Mouse (Mus musculus): Measurements from ENCODE around the gene Etl4.
A peak's percentile ranks its signal among the peaks of the same experiment; 100 is the strongest.

Etl4 gene

GRCm38 (mm10) chr2:20761320-20761719, 851.7 kb downstream of the Etl4 start:
- no peak for DNase-seq (ENCODE audit: low spot score in 2 of 2)

GRCm38 (mm10) chr2:20761751-20762150, 852.2 kb downstream of the Etl4 start:
- DNase-seq (ENCODE audit: low spot score in 2 of 2) = no peak

- no peak for DNase-seq (ENCODE audit: low spot score in 2 of 2)
Observed at GRCm38 (mm10) chr2:20763511-20764212, 854.1 kb downstream of the Etl4 start.

GRCm38 (mm10) chr2:20764566-20765090, 855.0 kb downstream of the Etl4 start:
- DNase-seq (ENCODE audit: low spot score in 2 of 2) = no peak

- no peak for DNase-seq (ENCODE audit: low spot score in 2 of 2)
Observed at GRCm38 (mm10) chr2:20768681-20769080, 859.1 kb downstream of the Etl4 start.

GRCm38 (mm10) chr2:20770171-20770570, 860.6 kb downstream of the Etl4 start:
- no peak for DNase-seq (ENCODE audit: low spot score in 2 of 2)

GRCm38 (mm10) chr2:20774462-20774861, 864.9 kb downstream of the Etl4 start:
- no peak for DNase-seq (ENCODE audit: low spot score in 2 of 2)

GRCm38 (mm10) chr2:20776171-20776704, 866.7 kb downstream of the Etl4 start:
- no peak for DNase-seq (ENCODE audit: low spot score in 2 of 2)

- DNase-seq (ENCODE audit: low spot score in 2 of 2) = no peak
Observed at GRCm38 (mm10) chr2:20777931-20778330, 868.4 kb downstream of the Etl4 start.

GRCm38 (mm10) chr2:20779484-20780381, 870.2 kb downstream of the Etl4 start:
- peak in 1 of 2 experiments; percentile 64 for DNase-seq (ENCODE audit: low spot score in 2 of 2)

- DNase-seq (ENCODE audit: low spot score in 2 of 2) = no peak
Observed at GRCm38 (mm10) chr2:20801236-20801890, 891.8 kb downstream of the Etl4 start.

- no peak for DNase-seq (ENCODE audit: low spot score in 2 of 2)
Observed at GRCm38 (mm10) chr2:20811506-20811905, 901.9 kb downstream of the Etl4 start.

GRCm38 (mm10) chr2:20813986-20814385, 904.4 kb downstream of the Etl4 start:
- DNase-seq (ENCODE audit: low spot score in 2 of 2) = no peak

GRCm38 (mm10) chr2:20818226-20818625, 908.6 kb downstream of the Etl4 start:
- no peak for DNase-seq (ENCODE audit: low spot score in 2 of 2)

GRCm38 (mm10) chr2:20826258-20826657, 916.7 kb downstream of the Etl4 start:
- DNase-seq (ENCODE audit: low spot score in 2 of 2) = no peak

GRCm38 (mm10) chr2:20830882-20831281, 921.3 kb downstream of the Etl4 start:
- no peak for DNase-seq (ENCODE audit: low spot score in 2 of 2)

- no peak for DNase-seq (ENCODE audit: low spot score in 2 of 2)
Observed at GRCm38 (mm10) chr2:20831608-20832406, 922.2 kb downstream of the Etl4 start.

GRCm38 (mm10) chr2:20849346-20849745, 939.8 kb downstream of the Etl4 start:
- no peak for DNase-seq (ENCODE audit: low spot score in 2 of 2)
